Mouse (Mus musculus): ENCODE measurements around the gene Rfpl4. TPM values are rescaled to one million over a fixed set of nuclear protein-coding genes. Genes with fewer than 3 reads are reported as not detected.

Rfpl4 gene
- polyA plus RNA-seq, 1 experiment, result not detected

GRCm38 (mm10) chr7:5102564-5102963 lies 14.2 kb downstream of the Rfpl4 start:
- H3K27ac ChIP-seq (ENCODE audit: insufficient read depth, low read depth, low read length), result no peak overlapping the region
- no peak overlapping the region for H3K4me3 ChIP-seq (ENCODE audit: insufficient read depth, low read depth, low read length)
- TF ChIP-seq POLR2A (IDR thresholded peaks at IDR 0.05; ENCODE audit: low read depth, low read length) (no peak), CTCF (conservative IDR thresholded peaks at IDR 0.05; ENCODE audit: insufficient read depth, insufficient read length, low read depth, low read length) (no peak)
- peak; percentile 68 for DNase-seq
- H3K27me3 ChIP-seq (replicated peaks; ENCODE audit: control insufficient read depth, insufficient read depth, low read length), result no peaks in the 10 kb centered on the region
- no peaks in the 10 kb centered on the region for H3K4me1 ChIP-seq (ENCODE audit: control insufficient read depth, insufficient read depth, low read length)
- H3K36me3 ChIP-seq (ENCODE audit: control insufficient read depth, insufficient read depth, low read length), result 0 out of 2 replicates have a peak, but pooled peaks cover under 1% of the 10 kb centered on the region
- 61% methylated on average over 2 of the region's 2 CpGs for WGBS

DNA sequence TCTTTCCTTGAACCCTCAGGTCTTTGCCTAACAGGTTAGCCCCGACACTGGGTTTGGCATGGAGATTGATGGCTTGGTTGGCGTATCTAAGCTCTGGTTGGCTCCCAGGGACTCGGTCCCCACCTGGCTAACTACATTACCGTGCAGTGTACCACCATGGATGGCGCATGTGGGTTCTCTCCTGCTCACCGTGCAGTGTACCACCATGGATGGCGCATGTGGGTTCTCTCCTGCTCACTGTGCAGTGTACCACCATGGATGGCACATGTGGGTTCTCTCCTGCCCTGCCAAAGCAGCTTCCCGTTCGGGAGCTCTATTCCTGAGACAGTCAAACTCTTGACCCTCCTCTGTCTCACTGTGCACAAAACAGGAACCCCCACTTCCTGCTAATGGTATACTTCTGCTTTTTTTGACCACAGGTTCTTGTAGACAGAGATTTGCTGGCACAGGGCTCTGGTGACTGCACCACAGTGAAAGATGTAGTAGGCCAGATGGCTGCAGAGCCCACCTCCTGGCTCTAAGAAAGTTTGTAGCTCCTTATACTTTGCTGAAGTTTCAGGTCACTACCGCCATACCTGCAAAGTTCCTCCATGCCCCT lies 15.6 kb downstream of the Rfpl4 start:
- Histone ChIP-seq H3K36me3 (ENCODE audit: control insufficient read depth, insufficient read depth, low read length) (peaks cover 2% of the 10 kb centered on the region; the same call in 1 of the 2 replicates), H3K27me3 (replicated peaks; ENCODE audit: control insufficient read depth, insufficient read depth, low read length) (no peaks in the 10 kb centered on the region), H3K27ac (ENCODE audit: insufficient read depth, low read depth, low read length) (no peak overlapping the region), H3K4me1 (ENCODE audit: control insufficient read depth, insufficient read depth, low read length) (no peaks in the 10 kb centered on the region), H3K4me3 (ENCODE audit: insufficient read depth, low read depth, low read length) (no peak overlapping the region)
- WGBS, result 80% methylated on average over 10 of the region's 10 CpGs
- peak; percentile 27 for DNase-seq
- TF ChIP-seq CTCF (conservative IDR thresholded peaks at IDR 0.05; ENCODE audit: insufficient read depth, insufficient read length, low read depth, low read length) (no peak), POLR2A (IDR thresholded peaks at IDR 0.05; ENCODE audit: low read depth, low read length) (no peak)

DNA sequence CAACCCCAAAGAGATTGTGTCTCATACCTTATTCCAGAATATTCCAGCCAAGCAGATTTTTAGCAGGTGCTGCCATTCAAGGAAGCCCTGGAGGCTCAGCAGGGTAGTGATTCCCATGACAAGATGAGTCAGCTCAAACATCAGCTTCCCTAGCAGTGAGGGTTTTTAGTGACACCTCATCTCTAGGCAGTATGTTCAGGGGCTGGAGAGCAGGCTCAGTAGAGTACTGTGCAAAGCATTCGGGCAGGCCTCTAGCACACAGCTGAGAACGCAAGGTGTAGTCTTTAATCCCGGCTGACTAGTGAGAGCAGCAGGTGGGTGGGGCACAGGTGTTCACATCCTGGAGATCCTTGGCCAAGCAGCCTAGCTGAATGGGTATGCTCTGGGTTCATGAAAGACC lies 17.0 kb downstream of the Rfpl4 start:
- DNase-seq, result no peak
- H3K4me1 ChIP-seq (ENCODE audit: control insufficient read depth, insufficient read depth, low read length), result no peaks in the 10 kb centered on the region

DNA sequence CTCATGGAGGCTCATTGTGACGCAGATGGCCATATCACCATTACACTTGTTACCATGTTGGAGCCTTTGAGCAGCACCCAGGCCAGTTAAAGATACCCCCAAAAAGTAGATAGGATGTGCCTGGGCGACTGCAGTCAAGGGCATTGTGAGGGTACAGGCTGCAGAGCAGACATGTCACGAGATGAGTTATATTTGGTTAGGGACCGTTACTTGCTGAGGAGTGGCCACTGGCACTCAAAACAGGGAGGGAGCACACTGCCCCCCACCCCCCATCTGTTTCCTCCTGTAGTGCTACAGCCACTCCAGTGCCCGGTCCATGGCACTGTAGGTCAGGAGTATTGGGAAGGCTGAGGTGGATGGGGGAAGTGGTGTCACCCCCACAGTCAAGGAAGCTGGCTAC lies 18.0 kb downstream of the Rfpl4 start:
- Histone ChIP-seq H3K36me3 (ENCODE audit: control insufficient read depth, insufficient read depth, low read length) (peaks cover 4% of the 10 kb centered on the region), H3K4me1 (ENCODE audit: control insufficient read depth, insufficient read depth, low read length) (no peaks in the 10 kb centered on the region), H3K4me3 (ENCODE audit: insufficient read depth, low read depth, low read length) (no peak overlapping the region), H3K27me3 (replicated peaks; ENCODE audit: control insufficient read depth, insufficient read depth, low read length) (no peaks in the 10 kb centered on the region), H3K27ac (ENCODE audit: insufficient read depth, low read depth, low read length) (no peak overlapping the region)
- DNase-seq, result no peak
- TF ChIP-seq POLR2A (IDR thresholded peaks at IDR 0.05; ENCODE audit: low read depth, low read length) (no peak), CTCF (conservative IDR thresholded peaks at IDR 0.05; ENCODE audit: insufficient read depth, insufficient read length, low read depth, low read length) (no peak)
- WGBS, result 89% methylated on average over 5 of the region's 5 CpGs

More for the DNA sequence above, 17.0 kb downstream of the Rfpl4 start:
- Histone ChIP-seq H3K27me3 (replicated peaks; ENCODE audit: control insufficient read depth, insufficient read depth, low read length) (no peaks in the 10 kb centered on the region), H3K4me3 (ENCODE audit: insufficient read depth, low read depth, low read length) (no peak overlapping the region), H3K27ac (ENCODE audit: insufficient read depth, low read depth, low read length) (no peak overlapping the region), H3K36me3 (ENCODE audit: control insufficient read depth, insufficient read depth, low read length) (peaks cover 4% of the 10 kb centered on the region)
- TF ChIP-seq POLR2A (IDR thresholded peaks at IDR 0.05; ENCODE audit: low read depth, low read length) (no peak), CTCF (conservative IDR thresholded peaks at IDR 0.05; ENCODE audit: insufficient read depth, insufficient read length, low read depth, low read length) (no peak)
- 87% methylated on average over 3 of the region's 3 CpGs for WGBS

DNA sequence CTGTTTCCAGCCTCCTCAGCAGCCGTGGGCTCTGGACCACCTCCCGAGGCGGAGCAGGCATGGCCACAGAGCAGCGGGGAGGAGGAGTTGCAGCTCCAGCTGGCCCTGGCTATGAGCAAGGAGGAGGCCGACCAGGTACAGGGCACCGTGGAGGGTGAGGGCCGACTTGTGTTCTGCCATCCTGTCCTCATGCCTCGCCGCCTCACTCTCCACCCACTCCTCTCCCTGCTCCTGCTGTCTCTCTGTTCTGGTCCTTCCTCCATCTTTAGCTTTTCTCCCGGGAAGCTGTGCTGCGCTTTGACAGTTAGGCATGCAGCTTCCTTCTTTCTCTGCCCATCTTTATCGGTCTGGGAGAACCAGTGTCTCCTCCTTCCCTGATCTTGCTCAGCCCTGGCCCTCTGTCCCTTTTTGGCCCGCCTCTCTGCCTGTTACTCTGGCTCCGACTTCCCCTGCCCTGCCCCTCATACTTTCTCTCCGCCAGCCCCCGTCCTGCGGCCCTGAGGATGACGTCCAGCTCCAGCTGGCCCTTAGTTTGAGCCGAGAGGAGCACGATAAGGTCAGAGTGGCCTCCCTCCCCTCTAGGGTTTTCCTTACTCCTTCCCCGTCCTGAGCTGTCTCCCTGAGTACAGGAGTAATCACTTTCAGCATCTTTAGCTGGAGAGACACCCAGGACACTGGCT lies 23.8 kb downstream of the Rfpl4 start:
- WGBS, result 69% methylated on average over 21 of the region's 21 CpGs
- H3K27me3 ChIP-seq (replicated peaks; ENCODE audit: control insufficient read depth, insufficient read depth, low read length), result no peaks in the 10 kb centered on the region
- no peak overlapping the region for H3K4me3 ChIP-seq (ENCODE audit: insufficient read depth, low read depth, low read length)
- peaks cover 4% of the 10 kb centered on the region for H3K36me3 ChIP-seq (ENCODE audit: control insufficient read depth, insufficient read depth, low read length)
- H3K27ac ChIP-seq (ENCODE audit: insufficient read depth, low read depth, low read length), result no peak overlapping the region
- TF ChIP-seq CTCF (conservative IDR thresholded peaks at IDR 0.05; ENCODE audit: insufficient read depth, insufficient read length, low read depth, low read length) (no peak), POLR2A (IDR thresholded peaks at IDR 0.05; ENCODE audit: low read depth, low read length) (no peak)
- H3K4me1 ChIP-seq (ENCODE audit: control insufficient read depth, insufficient read depth, low read length), result peaks cover 16% of the 10 kb centered on the region
- no peak for DNase-seq

GRCm38 (mm10) chr7:5092381-5092780 lies 24.4 kb downstream of the Rfpl4 start:
- Histone ChIP-seq H3K36me3 (ENCODE audit: control insufficient read depth, insufficient read depth, low read length) (peaks cover 2% of the 10 kb centered on the region), H3K4me3 (ENCODE audit: insufficient read depth, low read depth, low read length) (no peak overlapping the region), H3K27me3 (replicated peaks; ENCODE audit: control insufficient read depth, insufficient read depth, low read length) (no peaks in the 10 kb centered on the region), H3K27ac (ENCODE audit: insufficient read depth, low read depth, low read length) (no peak overlapping the region), H3K4me1 (ENCODE audit: control insufficient read depth, insufficient read depth, low read length) (peaks cover 21% of the 10 kb centered on the region)
- no peak for TF ChIP-seq POLR2A (IDR thresholded peaks at IDR 0.05; ENCODE audit: low read depth, low read length)
- no peak for TF ChIP-seq CTCF (conservative IDR thresholded peaks at IDR 0.05; ENCODE audit: insufficient read depth, insufficient read length, low read depth, low read length)
- no peak for DNase-seq
- WGBS, result 61% methylated on average over 6 of the region's 6 CpGs

GRCm38 (mm10) chr7:5091008-5091728 lies 25.6 kb downstream of the Rfpl4 start:
- peaks cover 2% of the 10 kb centered on the region; the same call in 1 of the 2 replicates for H3K36me3 ChIP-seq (ENCODE audit: control insufficient read depth, insufficient read depth, low read length)
- no peak for TF ChIP-seq CTCF (conservative IDR thresholded peaks at IDR 0.05; ENCODE audit: insufficient read depth, insufficient read length, low read depth, low read length)
- no peak for TF ChIP-seq POLR2A (IDR thresholded peaks at IDR 0.05; ENCODE audit: low read depth, low read length)
- WGBS, result 78% methylated on average over 15 of the region's 15 CpGs
- H3K4me3 ChIP-seq (ENCODE audit: insufficient read depth, low read depth, low read length), result no peak overlapping the region
- H3K4me1 ChIP-seq (ENCODE audit: control insufficient read depth, insufficient read depth, low read length), result peaks cover 23% of the 10 kb centered on the region
- DNase-seq, result no peak
- no peaks in the 10 kb centered on the region for H3K27me3 ChIP-seq (replicated peaks; ENCODE audit: control insufficient read depth, insufficient read depth, low read length)
- H3K27ac ChIP-seq (ENCODE audit: insufficient read depth, low read depth, low read length), result no peak overlapping the region

All from kidney, adult 2 months (tissue).